Comparison of ENCODE assay signal across 19 mouse cellular contexts in genomic region chr7:30310136-30310535, GRCm38 (mm10). TPM values are rescaled to one million over a fixed set of nuclear protein-coding genes. Genes with fewer than 3 reads are reported as not detected.
DNase-seq lines count a peak whose midpoint lies in the region; ATAC-seq and TF ChIP-seq lines count a peak whose summit lies in the region.
"Had no signal": no experiment of that assay in that cellular context is flagged by ENCODE, and none has a peak within 500 bp of the region (broad histone marks: within the 10 kb centered on the region; RNA-seq: fewer than 3 reads in every experiment).

No protein-coding gene starts in this region.

- H3K36me3 ChIP-seq in hindbrain, embryonic 14.5 days (replicated peaks; ENCODE audit: control insufficient read depth, insufficient read depth), result peaks cover 36% of the 10 kb centered on the region
- H3K36me3 ChIP-seq in hindbrain, embryonic 10.5 days, result peaks cover 55% of the 10 kb centered on the region
- H3K36me3 ChIP-seq in lung, embryonic 15.5 days, result no peaks in the 10 kb centered on the region
- H3K36me3 ChIP-seq in E14TG2a.4 (ENCODE audit: insufficient read depth, low read length), result peaks cover 43% of the 10 kb centered on the region
- peaks cover 58% of the 10 kb centered on the region for H3K36me3 ChIP-seq in embryonic facial prominence, embryonic 10.5 days (replicated peaks)

- H3K27ac ChIP-seq in hindbrain, embryonic 14.5 days, result no peak overlapping the region
- H3K27ac ChIP-seq in hindbrain, embryonic 10.5 days, result no peak overlapping the region
- H3K27ac ChIP-seq in lung, embryonic 15.5 days, result no peak overlapping the region
- no peak overlapping the region for H3K27ac ChIP-seq in embryonic facial prominence, embryonic 10.5 days (replicated peaks)
- H3K27ac ChIP-seq: heart, adult 2 months had no signal

- H3K4me2 ChIP-seq in hindbrain, embryonic 14.5 days (replicated peaks), result peak overlapping the region; percentile 83; the same call in 1 of the 2 replicates
- peak overlapping the region; percentile 83; the same call in 1 of the 2 replicates for H3K4me2 ChIP-seq in lung, embryonic 15.5 days

- no peaks in the 10 kb centered on the region for H3K9me3 ChIP-seq in hindbrain, embryonic 14.5 days (ENCODE audit: control insufficient read depth, low read length)
- no peaks in the 10 kb centered on the region for H3K9me3 ChIP-seq in hindbrain, embryonic 10.5 days
- H3K9me3 ChIP-seq in lung, embryonic 15.5 days, result no peaks in the 10 kb centered on the region
- H3K9me3 ChIP-seq in E14TG2a.4 (ENCODE audit: low read length), result no peaks in the 10 kb centered on the region
- H3K9me3 ChIP-seq in embryonic facial prominence, embryonic 10.5 days, result no peaks in the 10 kb centered on the region

- no peaks in the 10 kb centered on the region for H3K27me3 ChIP-seq in hindbrain, embryonic 14.5 days (ENCODE audit: control insufficient read depth, insufficient read depth, low read length)
- H3K27me3 ChIP-seq in hindbrain, embryonic 10.5 days (ENCODE audit: insufficient read depth, poor library complexity, severe bottlenecking), result no peaks in the 10 kb centered on the region; the same call in 1 of the 2 replicates
- H3K27me3 ChIP-seq in lung, embryonic 15.5 days, result no peaks in the 10 kb centered on the region
- H3K27me3 ChIP-seq in E14TG2a.4 (ENCODE audit: insufficient read depth, low read length), result no peaks in the 10 kb centered on the region
- no peaks in the 10 kb centered on the region for H3K27me3 ChIP-seq in embryonic facial prominence, embryonic 10.5 days (replicated peaks; ENCODE audit: low read depth, poor library complexity, severe bottlenecking)

- no peak for ATAC-seq in hindbrain, embryonic 14.5 days (ENCODE audit: low FRiP score)
- no peak for ATAC-seq in lung, embryonic 15.5 days (ENCODE audit: borderline replicate concordance, extremely low read depth, low FRiP score, low TSS enrichment)
- ATAC-seq: activated CD4-positive, CD25-positive, alpha-beta regulatory T cell, adult 4 months; intestine, postnatal 0 days; lung, postnatal 0 days had no signal

- 92% methylated on average over 12 of the region's 12 CpGs for WGBS in hindbrain, embryonic 14.5 days
- WGBS in hindbrain, embryonic 10.5 days, result 91% methylated on average over 12 of the region's 12 CpGs
- 82% methylated on average over 12 of the region's 12 CpGs for WGBS in lung, embryonic 15.5 days
- WGBS in embryonic facial prominence, embryonic 10.5 days, result 89% methylated on average over 12 of the region's 12 CpGs

- peaks cover 17% of the 10 kb centered on the region for H3K4me1 ChIP-seq in hindbrain, embryonic 14.5 days (replicated peaks; ENCODE audit: control insufficient read depth, insufficient read depth, low read length)
- H3K4me1 ChIP-seq in hindbrain, embryonic 10.5 days (replicated peaks), result peaks cover 38% of the 10 kb centered on the region
- peaks cover 18% of the 10 kb centered on the region for H3K4me1 ChIP-seq in lung, embryonic 15.5 days
- H3K4me1 ChIP-seq in E14TG2a.4 (replicated peaks; ENCODE audit: low read depth, low read length), result peaks cover 66% of the 10 kb centered on the region
- H3K4me1 ChIP-seq in embryonic facial prominence, embryonic 10.5 days, result peaks cover 37% of the 10 kb centered on the region

- DNase-seq in hindbrain, embryonic 14.5 days (ENCODE audit: low spot score), result no peak
- DNase-seq in hindbrain, embryonic 10.5 days (ENCODE audit: low spot score), result no peak
- no peak for DNase-seq in lung, postnatal 36 days
- DNase-seq in embryonic facial prominence, embryonic 10.5 days (ENCODE audit: low spot score), result no peak
- DNase-seq in thymus, postnatal 36 days, result no peak
- DNase-seq in urinary bladder, adult 18-20 months (ENCODE audit: low spot score in 2 of 2), result no peak
- DNase-seq: adrenal gland, postnatal 14 days; cerebellum, adult 8-10 months; gastrocnemius, postnatal 25 days; heart, adult 2 months; right cerebral cortex, postnatal 25 days; spleen, adult 18-20 months had no signal

- H3K9ac ChIP-seq in hindbrain, embryonic 14.5 days, result no peak overlapping the region
- no peak overlapping the region for H3K9ac ChIP-seq in lung, embryonic 15.5 days

- H3K4me3 ChIP-seq in hindbrain, embryonic 14.5 days (replicated peaks; ENCODE audit: low read length), result no peak overlapping the region
- H3K4me3 ChIP-seq in hindbrain, embryonic 10.5 days, result no peak overlapping the region; the same call in 1 of the 2 replicates
- H3K4me3 ChIP-seq in lung, embryonic 15.5 days, result no peak overlapping the region
- peak overlapping the region; percentile 95 for H3K4me3 ChIP-seq in E14TG2a.4 (replicated peaks; ENCODE audit: low read length)
- peak overlapping the region; percentile 73; the same call in 1 of the 2 replicates for H3K4me3 ChIP-seq in embryonic facial prominence, embryonic 10.5 days
- H3K4me3 ChIP-seq: heart, adult 2 months had no signal

- TF ChIP-seq CTCF in E14TG2a.4 (conservative IDR thresholded peaks at IDR 0.05; ENCODE audit: low read length), result no peak

RNA-seq across cellular contexts. Expression of gene Alkbh6, which starts 1.6 kb away (rescaled TPM):
- 119 and 123 TPM in 2 replicates for polyA plus RNA-seq in hindbrain, embryonic 14.5 days (2014; fragmentation: Nextera tagmentation; extraction: Ambion mirVana)
- polyA plus RNA-seq in hindbrain, embryonic 10.5 days (2016; fragmentation: Nextera tagmentation; extraction: Ambion mirVana), result 93.6 and 117 TPM in 2 replicates
- polyA plus RNA-seq in lung, embryonic 15.5 days (2015; fragmentation: Nextera tagmentation; extraction: Ambion mirVana), result 76.6 and 78.7 TPM in 2 replicates
- polyA plus RNA-seq in embryonic facial prominence, embryonic 10.5 days (2016; fragmentation: Nextera tagmentation; extraction: Ambion mirVana), result 95.5 and 97.0 TPM in 2 replicates

RNA-seq across cellular contexts. Expression of gene Syne4, which starts 4.5 kb away (rescaled TPM):
- polyA plus RNA-seq in hindbrain, embryonic 14.5 days (2014; fragmentation: Nextera tagmentation; extraction: Ambion mirVana), result 10.7 and 11.9 TPM in 2 replicates
- 26.8 and 28.1 TPM in 2 replicates for polyA plus RNA-seq in hindbrain, embryonic 10.5 days (2016; fragmentation: Nextera tagmentation; extraction: Ambion mirVana)
- 25.1 and 29.5 TPM in 2 replicates for polyA plus RNA-seq in lung, embryonic 15.5 days (2015; fragmentation: Nextera tagmentation; extraction: Ambion mirVana)
- 51.1 and 65.6 TPM in 2 replicates for polyA plus RNA-seq in embryonic facial prominence, embryonic 10.5 days (2016; fragmentation: Nextera tagmentation; extraction: Ambion mirVana)

RNA-seq across cellular contexts. Expression of gene E130208F15Rik, which starts 11.4 kb away (rescaled TPM):
- not detected in 2 replicates for polyA plus RNA-seq in hindbrain, embryonic 14.5 days (2014; fragmentation: Nextera tagmentation; extraction: Ambion mirVana)
- polyA plus RNA-seq in hindbrain, embryonic 10.5 days (2016; fragmentation: Nextera tagmentation; extraction: Ambion mirVana), result 1.6 and 3.7 TPM in 2 replicates
- 1.9 TPM in 1 of 2 replicates, not detected in the other for polyA plus RNA-seq in lung, embryonic 15.5 days (2015; fragmentation: Nextera tagmentation; extraction: Ambion mirVana)
- polyA plus RNA-seq in embryonic facial prominence, embryonic 10.5 days (2016; fragmentation: Nextera tagmentation; extraction: Ambion mirVana), result 2.1 TPM in 2 replicates
- polyA plus RNA-seq: activated CD4-positive, CD25-positive, alpha-beta regulatory T cell, adult 4 months; forebrain, embryonic 11.5 days; heart, embryonic 14.5 days; intestine, postnatal 0 days; lung, postnatal 0 days had no signal

RNA-seq across cellular contexts. Expression of gene Sdhaf1, which starts 13.6 kb away (rescaled TPM):
- polyA plus RNA-seq in hindbrain, embryonic 14.5 days (2014; fragmentation: Nextera tagmentation; extraction: Ambion mirVana), result 16.5 and 19.2 TPM in 2 replicates
- polyA plus RNA-seq in hindbrain, embryonic 10.5 days (2016; fragmentation: Nextera tagmentation; extraction: Ambion mirVana), result 19.6 and 23.1 TPM in 2 replicates
- polyA plus RNA-seq in lung, embryonic 15.5 days (2015; fragmentation: Nextera tagmentation; extraction: Ambion mirVana), result 18.2 and 19.5 TPM in 2 replicates
- polyA plus RNA-seq in embryonic facial prominence, embryonic 10.5 days (2016; fragmentation: Nextera tagmentation; extraction: Ambion mirVana), result 17.5 and 17.8 TPM in 2 replicates

RNA-seq across cellular contexts. Expression of gene Clip3, which starts 18.6 kb away (rescaled TPM):
- 123 and 146 TPM in 2 replicates for polyA plus RNA-seq in hindbrain, embryonic 14.5 days (2014; fragmentation: Nextera tagmentation; extraction: Ambion mirVana)
- polyA plus RNA-seq in hindbrain, embryonic 10.5 days (2016; fragmentation: Nextera tagmentation; extraction: Ambion mirVana), result 53.4 and 82.3 TPM in 2 replicates
- polyA plus RNA-seq in lung, embryonic 15.5 days (2015; fragmentation: Nextera tagmentation; extraction: Ambion mirVana), result 18.6 and 18.8 TPM in 2 replicates
- polyA plus RNA-seq in embryonic facial prominence, embryonic 10.5 days (2016; fragmentation: Nextera tagmentation; extraction: Ambion mirVana), result 53.0 and 53.4 TPM in 2 replicates

Comparison
In these comparisons a context has a peak if more than half of its experiments do, and no peak if none do; other contexts are left out.
1. H3K4me3 ChIP-seq: peak in E14TG2a.4 (single experiment) and embryonic facial prominence, embryonic 10.5 days (single experiment); none in hindbrain, embryonic 14.5 days (single experiment), hindbrain, embryonic 10.5 days (single experiment) and lung, embryonic 15.5 days (single experiment).